Mouse (Mus musculus): ENCODE measurements around the gene Hinfp.

DNA sequence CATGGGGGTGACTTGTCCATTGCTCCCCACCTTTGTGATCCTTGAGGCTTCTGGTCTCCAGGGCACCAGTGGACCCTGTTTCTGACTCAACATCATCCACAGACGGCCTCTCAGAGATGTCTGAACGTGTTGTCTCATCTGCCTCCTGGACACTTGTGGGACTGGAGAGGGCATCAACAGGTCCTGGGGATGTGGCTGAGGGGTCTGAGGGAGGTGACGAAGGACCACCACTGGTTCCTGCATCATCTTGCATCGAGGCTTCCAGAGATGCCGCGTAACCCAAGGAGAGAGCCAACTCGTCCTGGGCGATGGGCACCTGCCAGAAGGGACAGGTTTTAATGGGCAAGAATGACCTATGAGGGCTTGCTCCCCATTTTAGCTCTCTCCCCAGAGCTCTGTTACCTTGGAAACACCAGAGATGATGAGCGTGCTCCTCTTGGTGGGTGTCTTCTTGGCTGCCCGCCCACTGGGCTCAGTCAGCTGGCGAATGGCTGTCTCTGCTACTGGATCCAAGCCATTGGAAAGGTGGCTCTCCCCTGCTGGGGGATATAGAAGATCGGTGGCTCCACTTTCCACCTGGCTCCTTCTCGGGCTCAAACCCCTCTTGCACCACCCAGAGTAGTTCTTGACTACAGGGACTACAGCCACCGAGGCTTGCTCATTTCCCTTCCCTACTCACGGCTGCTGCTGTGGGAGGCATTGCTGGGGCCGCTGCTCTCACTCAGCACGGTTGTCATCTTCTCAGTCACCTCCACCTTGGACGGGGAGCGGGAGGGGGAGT is 8.2 kb upstream of the Hinfp start:
- no peak for TF ChIP-seq CTCF (IDR thresholded peaks at IDR 0.05; ENCODE audit: borderline replicate concordance, insufficient read depth, low read length)
- no peak for TF ChIP-seq POLR2A (IDR thresholded peaks at IDR 0.05; ENCODE audit: low read depth, low read length)
